Mouse (Mus musculus) C2C12 (cell line): ENCODE measurements around the gene 1110002E22Rik.

Experiments
- CTCF ChIP-seq: IDR thresholded peaks from one replicate; pipeline ENCODE4 v1.5.1; 2011; ENCODE audit not compliant: control insufficient read depth, insufficient read depth, insufficient read length
- MYOG ChIP-seq: IDR thresholded peaks from one replicate; pipeline ENCODE4 v1.6.1; 2011; ENCODE audit not compliant: control insufficient read depth, insufficient read length; ENCODE audit errors: extremely low read depth

GRCm38 (mm10) chr3:138053969-138054368 lies 10.9 kb upstream of the 1110002E22Rik start:
- TF ChIP-seq CTCF = no peak
- no peak for TF ChIP-seq MYOG
